Mouse (Mus musculus) kidney, adult 2 months (tissue): ENCODE measurements around the gene Ruvbl1.

ENCODE experiments used
- CTCF ChIP-seq: fragments of 200-500 bp; conservative IDR thresholded peaks from 2 replicates; pipeline ENCODE4 v1.5.1; 2011; ENCODE audit warnings: low read depth, mild to moderate bottlenecking, control low read depth, low read length, moderate library complexity, mixed read lengths; ENCODE audit not compliant: insufficient read depth, insufficient read length
- POLR2A ChIP-seq: fragments of 200-500 bp; IDR thresholded peaks from one replicate; pipeline ENCODE4 v1.6.1; 2011; ENCODE audit warnings: low read depth, low read length, control low read depth

- TF ChIP-seq CTCF (no peak), POLR2A (no peak)
Measured at GRCm38 (mm10) chr6:88540093-88540755, 75.0 kb downstream of the Ruvbl1 start.
